Mouse (Mus musculus): Measurements from ENCODE around the gene Calcrl.
"Not testable (repeated sequence)": the region's sequence is repeated elsewhere in the genome, so short reads cannot be mapped to it uniquely, and the experiment has no call there.

Calcrl gene

GRCm38 (mm10) chr2:84389075-84389474 is 36.1 kb downstream of the Calcrl start:
- no peak for DNase-seq (ENCODE audit: low spot score in 2 of 2)

- DNase-seq (ENCODE audit: low spot score in 2 of 2): not testable (repeated sequence)
Measured at GRCm38 (mm10) chr2:84388537-84388936, 36.7 kb downstream of the Calcrl start.

- DNase-seq (ENCODE audit: low spot score in 2 of 2): no peak
Measured at GRCm38 (mm10) chr2:84388023-84388416, 37.2 kb downstream of the Calcrl start.

- no peak for DNase-seq (ENCODE audit: low spot score in 2 of 2)
Measured at GRCm38 (mm10) chr2:84387394-84388022, 37.7 kb downstream of the Calcrl start.

GRCm38 (mm10) chr2:84386563-84387393 is 38.4 kb downstream of the Calcrl start:
- DNase-seq (ENCODE audit: low spot score in 2 of 2): no peak

- no peak for DNase-seq (ENCODE audit: low spot score in 2 of 2)
Measured at GRCm38 (mm10) chr2:84384911-84385693, 40.1 kb downstream of the Calcrl start.

- no peak for DNase-seq (ENCODE audit: low spot score in 2 of 2)
Measured at GRCm38 (mm10) chr2:84383828-84384227, 41.4 kb downstream of the Calcrl start.

GRCm38 (mm10) chr2:84382556-84382955 is 42.7 kb downstream of the Calcrl start:
- DNase-seq (ENCODE audit: low spot score in 2 of 2): no peak

GRCm38 (mm10) chr2:84381997-84382396 is 43.2 kb downstream of the Calcrl start:
- no peak for DNase-seq (ENCODE audit: low spot score in 2 of 2)

GRCm38 (mm10) chr2:84380816-84381215 is 44.4 kb downstream of the Calcrl start:
- DNase-seq (ENCODE audit: low spot score in 2 of 2): no peak

- no peak for DNase-seq (ENCODE audit: low spot score in 2 of 2)
Measured at GRCm38 (mm10) chr2:84378678-84379077, 46.5 kb downstream of the Calcrl start.

GRCm38 (mm10) chr2:84369256-84369655 is 56.0 kb downstream of the Calcrl start:
- DNase-seq (ENCODE audit: low spot score in 2 of 2): no peak

GRCm38 (mm10) chr2:84366742-84367141 is 58.5 kb downstream of the Calcrl start:
- DNase-seq (ENCODE audit: low spot score in 2 of 2): no peak

GRCm38 (mm10) chr2:84365266-84365665 is 59.9 kb downstream of the Calcrl start:
- DNase-seq (ENCODE audit: low spot score in 2 of 2): no peak

- DNase-seq (ENCODE audit: low spot score in 2 of 2): no peak
Measured at GRCm38 (mm10) chr2:84362779-84363719, 62.2 kb downstream of the Calcrl start.

GRCm38 (mm10) chr2:84358690-84359343 is 66.4 kb downstream of the Calcrl start:
- DNase-seq (ENCODE audit: low spot score in 2 of 2): no peak

GRCm38 (mm10) chr2:84355281-84355680 is 69.9 kb downstream of the Calcrl start:
- no peak for DNase-seq (ENCODE audit: low spot score in 2 of 2)

- DNase-seq (ENCODE audit: low spot score in 2 of 2): no peak
Measured at GRCm38 (mm10) chr2:84347376-84347775, 77.8 kb downstream of the Calcrl start.

GRCm38 (mm10) chr2:84343756-84344155 is 81.5 kb downstream of the Calcrl start:
- DNase-seq (ENCODE audit: low spot score in 2 of 2): no peak

- DNase-seq (ENCODE audit: low spot score in 2 of 2): no peak
Measured at GRCm38 (mm10) chr2:84337774-84338450, 87.3 kb downstream of the Calcrl start.

All from spleen, postnatal 10 days (tissue).